ENCODE assay signal across 30 mouse cellular contexts in the genomic region with DNA sequence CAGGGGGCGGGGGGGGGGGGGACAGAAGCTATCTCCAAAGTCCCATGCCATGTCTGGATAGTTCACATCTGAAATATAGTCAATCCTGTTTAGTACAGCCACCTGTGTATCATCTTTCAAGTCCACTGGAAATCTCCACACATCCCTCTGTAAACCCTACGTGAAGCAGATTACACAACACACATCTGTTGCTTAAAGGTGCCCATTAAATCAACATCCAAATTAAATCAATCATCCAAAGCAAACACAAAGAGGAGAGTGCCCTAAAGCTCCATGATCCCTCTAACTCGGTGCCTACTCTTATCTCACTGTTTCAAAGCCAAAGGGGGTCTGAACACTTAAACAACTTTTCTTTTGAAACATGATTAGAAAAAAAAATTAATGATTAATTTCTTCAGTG.
"Had no signal": no experiment of that assay in that cellular context is flagged by ENCODE, and none has a peak within 500 bp of the region (broad histone marks: within the 10 kb centered on the region; RNA-seq: fewer than 3 reads in every experiment).

No protein-coding gene starts in this region.

- H3K4me3 ChIP-seq: left cerebral cortex, adult 2 months; limb, embryonic 10.5 days; limb, embryonic 12.5 days; limb, embryonic 13.5 days; limb, embryonic 15.5 days; liver, embryonic 13.5 days; liver, embryonic 15.5 days; lung, embryonic 15.5 days; megakaryocyte, embryonic 14.5 days; midbrain, embryonic 10.5 days; midbrain, embryonic 12.5 days; midbrain, embryonic 13.5 days; midbrain, embryonic 15.5 days; myocyte; neural tube, embryonic 12.5 days had no signal

- DNase-seq: left cerebral cortex, postnatal 4 days; liver, embryonic 13.5 days; lung, adult 18-20 months; lung, adult 2 months; lung, embryonic 14.5 days; lung, postnatal 10 days; lung, postnatal 14 days; lung, postnatal 36 days; lung, postnatal 4 days; midbrain, embryonic 14.5 days had no signal

- H3K9ac ChIP-seq: limb, embryonic 12.5 days; limb, embryonic 13.5 days; limb, embryonic 15.5 days; liver, embryonic 13.5 days; liver, embryonic 14.5 days; liver, embryonic 15.5 days; lung, embryonic 14.5 days; lung, embryonic 15.5 days; midbrain, embryonic 12.5 days; midbrain, embryonic 13.5 days; midbrain, embryonic 15.5 days; neural tube, embryonic 12.5 days had no signal

- H3K27ac ChIP-seq: left cerebral cortex, adult 2 months; limb, embryonic 10.5 days; limb, embryonic 12.5 days; limb, embryonic 13.5 days; limb, embryonic 15.5 days; liver, embryonic 13.5 days; liver, embryonic 14.5 days; liver, embryonic 15.5 days; lung, embryonic 15.5 days; macrophage; midbrain, embryonic 10.5 days; midbrain, embryonic 12.5 days; midbrain, embryonic 13.5 days; midbrain, embryonic 15.5 days; neural tube, embryonic 12.5 days had no signal

- H3K4me2 ChIP-seq: limb, embryonic 12.5 days; limb, embryonic 13.5 days; limb, embryonic 15.5 days; liver, embryonic 11.5 days; liver, embryonic 13.5 days; liver, embryonic 15.5 days; lung, embryonic 14.5 days; lung, embryonic 15.5 days; midbrain, embryonic 11.5 days; midbrain, embryonic 12.5 days; midbrain, embryonic 13.5 days; midbrain, embryonic 15.5 days; neural tube, embryonic 12.5 days had no signal

- ATAC-seq: lung, postnatal 0 days; midbrain, embryonic 13.5 days; midbrain, embryonic 15.5 days; midbrain, embryonic 16.5 days had no signal

- H3K9me3 ChIP-seq: limb, embryonic 10.5 days; limb, embryonic 12.5 days; limb, embryonic 13.5 days; limb, embryonic 15.5 days; liver, embryonic 13.5 days; liver, embryonic 15.5 days; lung, embryonic 15.5 days; midbrain, embryonic 10.5 days; midbrain, embryonic 12.5 days; midbrain, embryonic 13.5 days; midbrain, embryonic 15.5 days; neural tube, embryonic 12.5 days had no signal

- H3K4me1 ChIP-seq: limb, embryonic 10.5 days; limb, embryonic 12.5 days; limb, embryonic 13.5 days; limb, embryonic 15.5 days; liver, embryonic 13.5 days; liver, embryonic 15.5 days; lung, embryonic 15.5 days; megakaryocyte, embryonic 14.5 days; midbrain, embryonic 10.5 days; midbrain, embryonic 12.5 days; midbrain, embryonic 13.5 days; midbrain, embryonic 15.5 days; neural tube, embryonic 12.5 days had no signal

- H3K27me3 ChIP-seq: limb, embryonic 12.5 days; limb, embryonic 13.5 days; limb, embryonic 15.5 days; liver, embryonic 13.5 days; liver, embryonic 15.5 days; lung, embryonic 15.5 days; midbrain, embryonic 12.5 days; midbrain, embryonic 13.5 days; midbrain, embryonic 15.5 days; neural tube, embryonic 12.5 days had no signal
